Mouse (Mus musculus) ES-E14 (cell line): ENCODE measurements around the gene Uhrf1bp1l.

Experiments
- CHD2 ChIP-seq: IDR thresholded peaks from 2 replicates; pipeline ENCODE4 v1.6.1; 2014; ENCODE audit warnings: mild to moderate bottlenecking, low read depth, low read length, inconsistent platforms
- ZC3H11A ChIP-seq: IDR thresholded peaks from 2 replicates; pipeline ENCODE4 v1.6.1; 2012; ENCODE audit warnings: low read depth, mild to moderate bottlenecking, inconsistent platforms, low read length, borderline replicate concordance
- ZNF384 ChIP-seq: IDR thresholded peaks from 2 replicates; pipeline ENCODE4 v1.6.1; 2012; ENCODE audit warnings: low read depth, low read length, inconsistent platforms

DNA sequence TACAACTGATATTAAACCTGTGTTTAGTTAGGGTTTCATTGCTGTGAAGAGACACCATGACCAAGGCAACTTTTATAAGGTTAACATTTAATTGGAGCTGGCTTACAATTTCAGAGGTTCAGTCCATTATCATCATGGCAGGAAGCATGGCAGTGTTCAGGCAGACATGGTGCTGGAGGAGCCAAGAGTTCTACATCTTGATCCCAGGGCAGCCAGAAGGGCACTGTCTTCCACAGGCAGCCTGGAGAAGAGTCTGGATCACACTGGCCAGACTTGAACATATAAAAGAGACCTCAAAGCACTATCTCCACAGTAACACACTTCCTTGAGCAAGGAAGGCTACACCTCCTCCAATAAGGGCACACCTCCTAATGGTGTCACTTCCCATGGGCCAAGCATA, 24.5 kb upstream of the Uhrf1bp1l start:
- TF ChIP-seq CHD2: no peak
- TF ChIP-seq ZC3H11A: no peak
- TF ChIP-seq ZNF384: no peak
